Mouse (Mus musculus) testis, adult 2 months (tissue): ENCODE results near the gene Gm5796.
"Not testable (repeated sequence)": the region's sequence is repeated elsewhere in the genome, so short reads cannot be mapped to it uniquely, and the experiment has no call there.

Experiments
- CTCF ChIP-seq: fragments of 200-500 bp; IDR thresholded peaks from 2 replicates; pipeline ENCODE4 v1.5.1; 2012; ENCODE audit warnings: low read depth, mild to moderate bottlenecking, inconsistent platforms, low read length, moderate library complexity; ENCODE audit not compliant: control insufficient read depth, insufficient read depth, insufficient replicate concordance
- POLR2A ChIP-seq: fragments of 200-500 bp; IDR thresholded peaks from 2 replicates; pipeline ENCODE4 v1.6.1; 2012; ENCODE audit warnings: low read depth, mild to moderate bottlenecking, inconsistent platforms, low read length, moderate library complexity; ENCODE audit not compliant: control insufficient read depth

DNA sequence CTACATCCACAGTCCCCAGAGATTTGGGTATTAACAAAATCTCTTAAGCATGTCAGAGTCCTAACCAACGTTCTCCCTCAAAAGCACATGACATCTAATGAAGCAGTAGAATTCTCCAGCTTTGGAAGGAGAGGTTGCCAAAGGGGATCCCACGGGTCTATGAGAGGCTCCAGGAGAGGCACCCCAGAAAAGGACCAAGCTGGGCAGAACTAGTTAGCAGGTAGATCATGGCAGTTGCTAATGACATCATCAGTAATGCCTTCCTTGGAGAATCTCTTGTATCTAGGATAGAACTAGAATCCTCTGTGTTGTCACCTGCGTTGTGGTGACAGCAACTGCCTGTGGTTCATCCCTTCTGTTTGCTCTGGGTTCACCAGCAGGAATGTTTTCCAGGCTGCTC, 25.6 kb upstream of the Gm5796 start, which contains the start of gene Gm3099:
- TF ChIP-seq CTCF, POLR2A: not testable (repeated sequence)
